Mouse (Mus musculus) limb, embryonic 12.5 days (tissue): Measurements from ENCODE around the gene Cygb. TPM values are rescaled to one million over a fixed set of nuclear protein-coding genes. Genes with fewer than 3 reads are reported as not detected.
A peak's percentile ranks its signal among the peaks of the same experiment; 100 is the strongest.
"Not testable (repeated sequence)": the region's sequence is repeated elsewhere in the genome, so short reads cannot be mapped to it uniquely, and the experiment has no call there.

Source experiments
- ATAC-seq: fragments of 200-750 bp; cut with Nextera tagmentation; 2 replicates; pipeline ENCODE4 v1.8.0; 2017; ENCODE audit warnings: low read depth, moderate TSS enrichment; ENCODE audit not compliant: insufficient number of reproducible peaks, insufficient read depth, low FRiP score, low TSS enrichment
- H3K27ac ChIP-seq: fragments of 300-500 bp; sonication (generic); 2 replicates; pipeline ENCODE4 v1.5.1; 2016; ENCODE audit warnings: mild to moderate bottlenecking, moderate library complexity
- H3K27me3 ChIP-seq: fragments of 300-500 bp; sonication (generic); 2 replicates; pipeline ENCODE4 v1.6.1; 2016; ENCODE audit warnings: mild to moderate bottlenecking, moderate library complexity
- H3K36me3 ChIP-seq: fragments of 300-500 bp; sonication (generic); 2 replicates; pipeline ENCODE4 v1.6.1; 2016; ENCODE audit warnings: mild to moderate bottlenecking, moderate library complexity
- H3K4me1 ChIP-seq: fragments of 300-500 bp; sonication (generic); replicated peaks from 2 replicates; pipeline ENCODE4 v1.6.1; 2016
- H3K4me2 ChIP-seq: fragments of 300-500 bp; sonication (generic); 2 replicates; pipeline ENCODE4 v1.6.1; 2016; ENCODE audit warnings: mild to moderate bottlenecking, moderate library complexity
- H3K4me3 ChIP-seq: fragments of 300-500 bp; sonication (generic); replicated peaks from 2 replicates; pipeline ENCODE4 v1.5.1; 2016; ENCODE audit warnings: mild to moderate bottlenecking
- H3K9ac ChIP-seq: fragments of 300-500 bp; sonication (generic); replicated peaks from 2 replicates; pipeline ENCODE4 v1.6.1; 2016; ENCODE audit warnings: mild to moderate bottlenecking, moderate library complexity
- H3K9me3 ChIP-seq: fragments of 300-500 bp; sonication (generic); 2 replicates; pipeline ENCODE4 v1.6.1; 2016; ENCODE audit warnings: mild to moderate bottlenecking, moderate library complexity
- WGBS: fragments of 180-500 bp; shearing (Covaris S2); methylation state at CpG from one replicate; pipeline ENCODE4 v1.1.7; 2016; 5-methylcytosine and 5-hydroxymethylcytosine counted together
- polyA plus RNA-seq: library from polyadenylated mRNA; unstranded; fragments of >200 nt; fragmentation: Nextera tagmentation; extraction: Ambion mirVana; gene quantifications from 2 replicates; pipeline ENCODE4 v1.2.1, GENCODE M21; 2016

Gene Cygb
- polyA plus RNA-seq, 1 experiment from 2014 or later = 3.1 TPM

DNA sequence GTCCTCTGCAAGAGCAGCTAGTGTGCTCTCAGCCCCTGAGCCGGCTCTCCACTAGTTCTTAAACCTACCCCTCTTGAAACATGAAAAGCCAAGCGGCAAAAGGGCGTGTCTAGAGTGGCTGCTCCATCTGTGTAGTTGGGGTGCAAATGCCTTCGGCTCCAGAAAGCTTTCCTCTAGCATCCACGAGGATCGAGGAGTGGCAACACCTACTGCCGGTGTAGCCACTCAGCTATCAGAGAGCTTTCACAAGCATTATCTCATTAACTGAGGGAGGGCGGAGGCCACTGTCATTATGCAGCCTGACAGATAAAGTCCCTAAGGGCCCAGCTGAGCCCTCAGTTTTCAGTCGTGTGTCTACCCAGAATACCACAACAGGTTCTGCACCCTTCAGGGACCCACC lies 34.0 kb downstream of the Cygb start:
- H3K4me1 ChIP-seq = peaks cover 84% of the 10 kb centered on the region

DNA sequence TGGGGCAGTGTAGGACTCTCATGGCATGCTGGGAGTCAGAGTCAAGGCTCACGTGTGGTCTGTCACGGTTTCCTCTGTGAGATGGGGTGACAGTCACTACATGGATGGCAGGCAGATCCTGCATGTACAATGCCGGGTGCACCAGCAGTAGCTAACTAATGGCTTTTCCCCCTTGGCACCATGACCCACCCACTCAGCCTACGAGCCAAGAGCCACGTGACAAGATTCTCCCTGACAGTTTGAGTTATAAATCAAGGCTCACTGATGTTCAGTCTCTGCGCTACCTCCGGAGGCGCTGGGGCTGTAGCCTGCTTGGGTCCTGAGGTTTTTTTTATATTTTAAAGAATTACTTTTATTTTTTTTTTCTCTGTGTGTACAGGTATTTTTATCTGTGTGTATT lies 34.6 kb downstream of the Cygb start:
- peaks cover 82% of the 10 kb centered on the region for H3K4me1 ChIP-seq
- H3K27ac ChIP-seq = no peak overlapping the region
- WGBS = 52% methylated on average over 8 of the region's 8 CpGs
- no peak overlapping the region for H3K4me3 ChIP-seq
- H3K9ac ChIP-seq = no peak overlapping the region
- peaks cover 20% of the 10 kb centered on the region for H3K27me3 ChIP-seq
- H3K36me3 ChIP-seq = no peaks in the 10 kb centered on the region
- ATAC-seq = no peak
- H3K9me3 ChIP-seq = no peaks in the 10 kb centered on the region
- H3K4me2 ChIP-seq = 0 out of 2 replicates have a peak overlapping the region, but pooled peaks have one; percentile 3

More for the DNA sequence above, 34.0 kb downstream of the Cygb start:
- 40% methylated on average over 9 of the region's 9 CpGs for WGBS
- Histone ChIP-seq H3K9ac (no peak overlapping the region), H3K9me3 (no peaks in the 10 kb centered on the region), H3K36me3 (no peaks in the 10 kb centered on the region), H3K27ac (no peak overlapping the region), H3K4me2 (no peak overlapping the region; the same call in 1 of the 2 replicates), H3K4me3 (no peak overlapping the region), H3K27me3 (peaks cover 20% of the 10 kb centered on the region)
- no peak for ATAC-seq

DNA sequence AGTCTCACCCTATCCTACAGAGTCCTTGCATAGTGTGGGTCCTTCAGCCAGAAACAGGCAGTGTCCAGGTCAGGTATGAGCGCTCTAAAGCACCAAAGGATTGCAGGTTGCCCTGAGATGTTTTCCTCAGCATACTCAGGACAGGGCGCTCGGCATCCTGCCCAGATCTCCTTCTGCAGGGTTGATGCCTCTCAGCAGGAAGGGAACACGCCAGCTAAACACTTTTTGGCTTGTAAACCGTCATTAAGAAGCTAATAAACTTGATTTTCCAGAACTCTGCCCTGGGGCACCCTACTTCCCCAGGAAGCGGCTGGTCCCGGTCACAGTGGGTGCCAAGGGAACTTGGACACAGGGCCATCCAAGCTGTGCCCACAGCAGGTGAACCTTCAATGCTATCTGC lies 35.0 kb downstream of the Cygb start:
- Histone ChIP-seq H3K9ac (no peak overlapping the region), H3K4me3 (no peak overlapping the region), H3K27ac (no peak overlapping the region), H3K27me3 (peaks cover 20% of the 10 kb centered on the region), H3K9me3 (no peaks in the 10 kb centered on the region), H3K4me2 (0 out of 2 replicates have a peak overlapping the region, but pooled peaks have one; percentile 3), H3K36me3 (no peaks in the 10 kb centered on the region), H3K4me1 (peaks cover 78% of the 10 kb centered on the region)
- WGBS = 52% methylated on average over 7 of the region's 7 CpGs
- no peak for ATAC-seq

DNA sequence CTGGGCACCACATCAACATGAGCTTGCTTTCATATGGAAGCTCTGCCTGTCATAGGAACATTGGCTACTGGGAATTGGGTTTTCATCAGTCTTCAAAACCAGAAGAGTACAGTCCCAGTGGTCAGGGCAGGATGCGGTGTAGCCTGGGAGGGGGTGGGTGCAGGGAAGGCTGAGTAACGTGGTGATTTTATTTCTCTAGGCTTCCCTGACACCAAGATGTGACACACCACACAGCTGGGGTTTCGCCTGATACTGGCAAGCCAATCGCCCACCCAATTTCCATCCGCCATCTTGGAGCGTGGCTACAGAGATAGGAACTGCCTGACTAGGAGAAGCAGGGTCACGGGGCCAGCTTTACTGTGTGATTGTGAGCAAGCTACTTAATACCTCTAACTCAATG lies 35.4 kb downstream of the Cygb start:
- WGBS = 88% methylated on average over 7 of the region's 7 CpGs
- Histone ChIP-seq H3K27ac (no peak overlapping the region), H3K4me1 (peaks cover 77% of the 10 kb centered on the region), H3K4me3 (no peak overlapping the region), H3K4me2 (no peak overlapping the region), H3K9ac (no peak overlapping the region), H3K36me3 (no peaks in the 10 kb centered on the region), H3K9me3 (no peaks in the 10 kb centered on the region), H3K27me3 (peaks cover 15% of the 10 kb centered on the region)
- no peak for ATAC-seq

DNA sequence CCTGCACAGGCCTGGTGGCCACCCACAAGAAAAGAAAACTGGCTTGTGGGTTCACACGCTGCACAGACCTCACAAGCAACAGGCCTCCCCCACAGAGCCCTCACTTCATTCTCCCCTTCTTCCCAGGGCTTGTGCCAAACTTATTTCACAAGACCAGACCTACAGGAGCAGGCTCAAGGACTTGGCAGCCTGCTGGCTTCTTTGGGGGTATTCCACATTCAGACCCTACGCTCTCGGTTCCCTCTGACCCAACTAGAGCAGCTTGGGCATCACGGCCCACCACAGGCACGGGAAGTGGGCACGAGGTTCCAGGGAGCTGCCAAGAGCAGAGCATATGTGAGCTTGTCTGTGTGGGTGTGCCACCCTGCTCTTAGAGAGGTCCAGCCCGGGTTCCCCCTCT lies 36.5 kb downstream of the Cygb start:
- Histone ChIP-seq H3K4me1 (peaks cover 67% of the 10 kb centered on the region), H3K4me2 (no peak overlapping the region)
- 90% methylated on average over 7 of the region's 7 CpGs for WGBS

DNA sequence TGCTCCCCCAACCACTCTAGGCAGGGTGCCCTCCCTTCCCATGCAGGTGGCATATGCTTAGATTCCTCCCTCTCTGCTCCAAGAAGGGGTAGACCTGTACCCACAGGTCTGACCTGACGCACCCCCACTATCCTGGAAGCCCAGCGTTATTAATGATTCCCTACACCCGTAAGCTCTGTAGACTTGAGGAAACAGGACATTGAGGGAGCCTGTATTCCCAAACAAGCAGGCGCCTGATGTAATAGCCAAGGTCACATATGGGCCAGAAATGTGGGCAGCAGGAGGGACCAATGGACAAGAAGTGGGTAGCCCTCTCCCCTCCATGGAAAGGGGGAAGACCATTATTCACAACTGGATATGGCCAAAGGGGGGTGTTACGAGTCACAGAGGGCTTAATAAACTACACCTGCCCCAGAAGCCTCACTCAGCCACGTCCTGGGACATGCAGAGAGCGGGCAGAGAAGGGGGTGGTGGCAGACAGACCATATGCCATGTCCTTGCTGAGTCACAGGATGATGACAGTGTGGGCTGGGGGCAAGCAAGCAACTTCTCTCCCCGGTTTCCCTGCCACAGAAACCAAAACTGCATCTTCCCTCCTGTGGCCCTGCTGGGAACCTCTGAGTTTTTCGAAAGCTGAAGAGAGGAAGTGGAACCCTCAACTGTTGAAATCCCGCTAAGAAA lies 37.5 kb downstream of the Cygb start:
- Histone ChIP-seq H3K27me3 (0 out of 2 replicates have a peak, but pooled peaks cover 5% of the 10 kb centered on the region), H3K9ac (no peak overlapping the region), H3K4me1 (peaks cover 57% of the 10 kb centered on the region), H3K4me2 (no peak overlapping the region), H3K36me3 (no peaks in the 10 kb centered on the region), H3K9me3 (no peaks in the 10 kb centered on the region), H3K4me3 (no peak overlapping the region), H3K27ac (no peak overlapping the region)
- no peak for ATAC-seq
- WGBS = 60% methylated on average over 10 of the region's 10 CpGs

More for the DNA sequence above, 36.5 kb downstream of the Cygb start:
- no peaks in the 10 kb centered on the region for H3K9me3 ChIP-seq
- H3K4me3 ChIP-seq = no peak overlapping the region
- H3K27ac ChIP-seq = 0 out of 2 replicates have a peak overlapping the region, but pooled peaks have one; percentile 2
- no peaks in the 10 kb centered on the region for H3K36me3 ChIP-seq
- no peak for ATAC-seq
- H3K9ac ChIP-seq = no peak overlapping the region
- H3K27me3 ChIP-seq = 0 out of 2 replicates have a peak, but pooled peaks cover 5% of the 10 kb centered on the region

DNA sequence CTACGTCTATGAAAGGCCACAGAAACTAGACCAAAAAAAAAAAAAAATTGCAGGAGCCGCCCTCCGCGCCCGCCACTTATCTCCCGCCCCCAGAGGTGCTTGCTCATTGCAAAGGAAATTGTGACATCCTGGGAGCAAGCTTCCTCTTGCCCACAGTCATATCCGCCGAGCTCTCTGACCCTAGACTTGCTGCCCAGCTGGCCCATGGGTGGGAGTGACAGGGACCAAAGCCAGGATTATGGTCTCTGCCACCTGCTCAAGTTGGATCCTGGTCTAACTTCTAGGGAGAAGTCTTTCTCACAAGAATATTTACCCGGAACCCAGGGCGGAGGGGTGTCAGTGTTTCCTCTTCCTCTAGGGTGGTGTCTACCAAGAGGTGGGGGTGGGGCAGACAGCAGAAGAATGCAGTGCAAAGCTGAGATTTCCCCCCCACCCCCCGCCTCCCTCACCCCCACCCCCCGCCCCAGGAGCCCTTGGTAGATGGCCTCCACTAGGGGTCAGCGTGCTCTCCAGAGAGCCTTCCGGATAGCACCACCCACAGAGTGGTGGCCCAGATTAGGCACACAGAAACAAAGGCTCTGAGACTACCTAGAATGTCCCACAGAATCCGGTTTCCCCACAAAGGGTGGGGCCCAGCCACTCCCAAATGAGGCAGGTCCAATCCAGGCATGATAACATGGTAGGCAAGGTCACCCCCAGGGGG lies 38.2 kb downstream of the Cygb start:
- Histone ChIP-seq H3K27me3 (0 out of 2 replicates have a peak, but pooled peaks cover 5% of the 10 kb centered on the region), H3K27ac (0 out of 2 replicates have a peak overlapping the region, but pooled peaks have one; percentile 17), H3K4me3 (no peak overlapping the region), H3K36me3 (no peaks in the 10 kb centered on the region), H3K9ac (no peak overlapping the region), H3K4me1 (peaks cover 50% of the 10 kb centered on the region), H3K9me3 (no peaks in the 10 kb centered on the region), H3K4me2 (no peak overlapping the region)
- WGBS = 58% methylated on average over 15 of the region's 15 CpGs
- ATAC-seq = no peak

DNA sequence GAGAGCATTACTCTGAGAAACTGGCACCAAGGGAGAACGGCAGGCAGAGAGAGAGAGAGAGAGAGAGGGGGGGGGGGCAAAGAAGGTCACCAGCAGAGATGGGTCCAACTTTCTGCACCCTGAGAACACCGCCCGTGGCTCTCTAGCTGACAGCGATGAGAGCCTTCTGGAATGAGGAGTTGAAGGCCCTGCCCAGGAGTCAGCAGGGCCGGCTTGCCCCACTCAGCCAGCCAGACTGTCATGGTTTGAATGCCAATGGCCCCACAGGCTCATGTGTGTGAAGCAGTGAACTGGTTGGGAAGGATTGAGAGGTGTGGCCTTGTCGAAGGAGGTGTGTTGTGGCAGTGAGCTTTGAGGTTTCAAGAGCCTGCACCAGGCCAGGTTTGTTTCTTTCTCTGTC lies 40.9 kb downstream of the Cygb start:
- H3K4me2 ChIP-seq = no peak overlapping the region
- H3K27ac ChIP-seq = no peak overlapping the region
- no peak for ATAC-seq
- 94% methylated on average over 6 of the region's 6 CpGs for WGBS
- H3K9me3 ChIP-seq = no peaks in the 10 kb centered on the region
- H3K4me3 ChIP-seq = no peak overlapping the region
- peaks cover 25% of the 10 kb centered on the region for H3K4me1 ChIP-seq
- no peak overlapping the region for H3K9ac ChIP-seq
- H3K27me3 ChIP-seq = 0 out of 2 replicates have a peak, but pooled peaks cover 5% of the 10 kb centered on the region
- no peaks in the 10 kb centered on the region for H3K36me3 ChIP-seq

DNA sequence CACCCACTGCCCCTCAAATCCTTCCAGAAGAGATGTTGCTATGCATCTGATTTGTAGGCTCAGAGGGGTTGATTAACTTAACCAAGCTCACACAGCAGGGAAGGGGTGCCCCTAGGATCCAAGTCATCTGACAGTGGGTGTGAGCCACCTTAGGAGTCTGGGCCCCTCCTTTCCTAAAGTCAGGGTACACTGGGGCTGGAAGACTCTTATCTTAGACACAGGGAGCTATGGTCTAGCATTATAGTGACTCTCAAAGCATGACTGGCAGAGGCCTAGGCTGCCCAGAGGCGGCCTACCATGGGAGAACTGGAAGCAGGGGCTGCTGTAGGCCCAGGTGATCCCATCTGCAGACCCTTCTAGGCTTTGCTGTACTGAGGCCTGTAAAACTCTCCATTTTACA lies 41.6 kb downstream of the Cygb start:
- no peaks in the 10 kb centered on the region for H3K36me3 ChIP-seq
- WGBS = 91% methylated on average over 1 of the region's 1 CpGs
- no peak overlapping the region for H3K27ac ChIP-seq
- no peaks in the 10 kb centered on the region for H3K9me3 ChIP-seq
- H3K4me2 ChIP-seq = no peak overlapping the region
- H3K4me3 ChIP-seq = no peak overlapping the region
- H3K27me3 ChIP-seq = no peaks in the 10 kb centered on the region
- no peak overlapping the region for H3K9ac ChIP-seq
- no peak for ATAC-seq
- peaks cover 19% of the 10 kb centered on the region for H3K4me1 ChIP-seq

DNA sequence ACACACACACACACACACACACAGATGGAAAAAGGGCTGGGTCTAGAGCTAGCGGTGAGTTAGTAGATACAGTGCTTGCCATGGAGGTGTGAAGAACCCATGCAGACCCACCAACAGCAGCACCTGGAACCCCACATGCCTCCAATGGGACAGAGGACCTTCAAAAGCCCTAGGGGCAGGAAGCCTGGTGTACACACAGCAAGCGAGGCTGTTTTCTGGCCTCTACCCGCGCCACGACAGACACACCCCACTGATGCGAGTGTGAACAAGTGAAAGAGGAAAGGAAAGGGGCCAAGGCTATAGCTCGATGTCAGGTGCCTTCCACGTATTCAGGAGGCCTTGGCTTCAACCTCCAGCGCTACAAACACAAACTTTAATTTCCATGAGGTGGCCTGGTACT lies 42.2 kb downstream of the Cygb start:
- Histone ChIP-seq H3K9ac (no peak overlapping the region), H3K27me3 (no peaks in the 10 kb centered on the region), H3K27ac (no peak overlapping the region), H3K9me3 (no peaks in the 10 kb centered on the region), H3K36me3 (no peaks in the 10 kb centered on the region), H3K4me3 (no peak overlapping the region), H3K4me2 (no peak overlapping the region), H3K4me1 (peaks cover 20% of the 10 kb centered on the region)
- 92% methylated on average over 9 of the region's 9 CpGs for WGBS
- ATAC-seq = no peak

DNA sequence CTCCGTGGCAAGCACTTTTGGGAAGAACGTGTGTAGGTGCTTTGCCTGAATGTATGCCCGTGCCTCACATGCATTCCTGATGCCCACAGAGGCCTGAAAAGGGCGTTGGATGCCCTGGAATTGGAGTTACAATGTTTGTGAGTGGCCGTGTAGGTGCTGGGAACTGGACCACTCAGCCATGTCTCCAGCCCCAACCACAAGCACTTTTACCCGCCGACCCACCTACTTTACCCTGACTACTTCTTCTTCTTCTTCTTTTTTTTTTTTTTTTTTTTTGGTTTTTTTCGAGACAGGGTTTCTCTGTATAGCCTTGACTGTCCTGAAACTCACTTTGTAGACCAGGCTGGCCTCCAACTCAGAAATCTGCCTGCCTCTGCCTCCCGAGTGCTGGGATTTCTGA lies 42.9 kb downstream of the Cygb start:
- H3K4me3 ChIP-seq, H3K4me2 ChIP-seq, ATAC-seq, H3K27ac ChIP-seq, H3K36me3 ChIP-seq, H3K9me3 ChIP-seq, H3K27me3 ChIP-seq, H3K9ac ChIP-seq: not testable (repeated sequence)
- WGBS = 92% methylated on average over 8 of the region's 9 CpGs
- H3K4me1 ChIP-seq = peaks cover 20% of the 10 kb centered on the region
